Mouse (Mus musculus) thymus, postnatal 25 days (tissue): ENCODE data around the gene Gm20388.
"Not testable (repeated sequence)": the region's sequence is repeated elsewhere in the genome, so short reads cannot be mapped to it uniquely, and the experiment has no call there.

Source experiments
- DNase-seq: peaks from one replicate; pipeline ENCODE4 v3.0.0; 2022

Gene Gm20388

DNA sequence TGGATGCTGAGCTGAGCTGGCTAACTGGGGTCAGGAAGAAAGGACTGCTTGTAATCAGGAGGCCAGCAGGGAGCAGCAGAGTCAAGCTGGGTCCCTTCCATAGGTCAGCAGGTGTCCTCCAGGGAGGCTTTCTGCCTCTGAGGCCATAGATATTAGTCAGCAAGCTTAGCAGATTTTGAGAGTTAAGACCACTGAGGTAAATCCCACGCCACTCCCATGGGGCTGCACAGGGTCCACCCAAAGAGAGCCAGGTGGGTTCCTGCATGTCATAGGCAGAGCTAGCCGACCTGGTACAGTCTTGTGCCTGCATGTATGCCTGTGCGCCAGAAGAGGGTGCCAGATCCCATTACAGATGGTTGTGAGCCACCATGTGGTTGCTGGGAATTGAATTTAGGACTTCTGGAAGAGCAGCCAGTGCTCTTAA is 416.5 kb downstream of the Gm20388 start:
- no peak for DNase-seq

DNA sequence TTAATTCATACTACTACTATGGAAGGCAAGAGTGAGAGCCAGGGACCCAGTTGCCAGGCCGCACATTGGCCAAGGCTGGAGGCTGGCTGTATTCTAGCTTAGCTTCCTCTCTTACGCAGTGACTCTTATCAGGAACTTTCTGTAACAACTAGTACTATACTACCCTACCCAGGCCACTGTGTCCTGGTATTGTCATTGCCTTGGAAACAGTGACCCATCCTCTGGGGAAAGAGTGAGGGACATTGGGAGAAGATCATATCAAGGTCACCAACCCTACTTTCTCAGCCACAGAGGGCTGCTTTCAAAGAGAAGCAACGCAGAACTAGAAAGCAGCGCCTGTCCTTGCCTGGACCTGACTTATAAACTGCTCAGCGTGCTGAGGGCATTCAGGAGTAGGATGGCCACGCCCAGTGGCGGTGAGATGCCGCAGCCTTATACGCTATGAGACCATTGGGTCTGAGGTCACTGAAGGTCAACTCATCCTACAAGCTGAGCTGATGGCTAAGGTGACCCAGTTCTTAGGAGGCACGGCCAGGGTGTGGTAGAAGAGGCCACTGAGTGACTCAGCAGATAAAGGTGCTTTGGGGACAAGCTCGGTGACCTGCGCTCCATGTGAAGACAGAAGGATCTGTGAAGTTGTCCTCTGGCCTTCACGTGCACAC is 417.9 kb downstream of the Gm20388 start:
- DNase-seq, result no peak

DNA sequence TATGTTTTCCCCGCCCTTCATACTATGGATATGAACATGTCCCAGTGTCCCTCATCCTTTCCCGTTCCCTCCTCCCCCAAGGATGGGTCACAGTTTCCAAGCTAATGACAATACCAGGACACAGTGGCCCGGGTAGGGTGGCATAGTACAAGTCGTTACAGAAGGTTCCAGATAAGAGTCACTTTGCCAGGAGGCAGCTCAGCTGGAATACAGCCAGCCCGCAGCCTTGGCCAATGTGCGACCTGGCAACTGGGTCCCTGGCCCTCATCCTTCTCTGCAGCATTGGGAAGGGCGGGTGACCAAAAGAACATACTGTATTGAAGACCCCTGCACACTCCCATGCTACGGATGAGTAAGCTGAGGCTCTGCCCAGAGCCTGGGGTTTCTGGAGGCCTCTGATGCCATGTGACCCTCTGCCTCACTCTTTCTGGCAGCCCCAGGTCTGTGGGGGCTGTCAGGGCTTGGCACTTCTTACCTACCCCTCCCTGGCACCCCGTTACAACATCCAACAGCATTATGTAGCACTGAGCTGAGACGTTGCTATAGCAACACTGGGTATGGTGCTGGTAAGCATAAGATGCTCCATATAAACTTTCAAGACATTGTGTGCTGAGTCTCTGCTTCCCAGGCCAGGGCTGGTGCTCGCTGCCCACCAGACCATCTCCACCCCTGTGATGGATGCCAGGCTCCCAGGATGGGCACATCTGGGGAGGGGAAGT is 418.5 kb downstream of the Gm20388 start:
- DNase-seq, result no peak

DNA sequence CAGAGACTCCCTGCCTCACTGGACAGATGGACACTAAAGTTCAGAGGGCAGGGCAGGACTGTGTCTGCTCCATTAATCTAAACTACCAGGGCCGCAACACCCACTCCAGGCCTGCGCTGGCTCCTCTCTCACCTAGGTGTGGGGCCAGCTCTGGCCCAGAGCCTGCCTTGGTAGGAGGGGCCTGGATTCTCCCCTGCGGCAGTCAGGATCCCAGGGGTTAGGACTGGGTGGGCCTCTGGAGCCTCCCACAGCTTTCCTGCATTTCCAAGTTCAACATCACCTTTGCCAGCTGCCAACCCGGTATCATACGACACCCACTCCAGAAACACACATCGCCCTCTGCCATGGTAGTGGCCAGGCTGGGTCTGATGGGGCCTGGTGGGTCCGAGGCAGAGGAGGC is 420.4 kb downstream of the Gm20388 start:
- DNase-seq, result no peak

DNA sequence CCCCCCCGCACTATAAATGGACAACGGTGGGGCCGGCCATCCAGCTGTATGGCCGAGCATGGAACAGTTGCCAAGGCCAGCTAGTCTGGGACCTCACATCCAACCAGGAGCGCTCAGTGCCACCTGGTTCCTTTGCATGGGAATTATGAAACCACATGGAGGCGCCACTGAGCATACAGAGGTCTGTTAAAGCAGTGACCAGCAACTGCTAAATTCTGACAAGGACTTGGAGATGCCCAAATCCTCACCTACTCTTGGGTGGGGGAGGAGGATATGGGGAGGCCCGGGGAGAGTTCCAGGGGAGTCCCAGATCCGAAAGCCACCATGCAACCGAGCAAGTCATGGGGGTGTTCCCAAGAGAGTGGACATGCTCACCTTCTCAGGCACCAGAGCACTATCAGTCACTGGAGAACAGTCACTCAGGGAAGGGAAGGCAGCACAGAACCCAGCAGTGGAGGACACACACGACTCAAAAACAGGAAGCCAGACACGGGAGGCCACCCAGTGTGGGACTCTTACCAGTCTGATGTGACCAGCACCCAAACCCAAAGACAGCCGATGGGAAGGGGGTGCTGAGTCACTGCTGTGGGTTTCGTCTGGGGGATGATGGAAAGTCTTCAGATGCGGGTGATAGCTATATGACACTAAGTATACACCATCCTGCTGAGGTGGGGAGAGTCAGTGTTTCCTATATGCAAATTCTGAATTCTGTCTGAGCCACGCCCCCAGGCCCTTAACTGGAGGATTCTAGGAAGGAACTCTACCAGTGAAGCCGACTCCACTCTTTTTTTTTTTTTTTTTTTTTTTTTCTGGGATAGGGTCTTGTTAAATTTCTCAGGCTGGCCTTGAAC is 422.0 kb downstream of the Gm20388 start:
- peak; percentile 37 for DNase-seq

DNA sequence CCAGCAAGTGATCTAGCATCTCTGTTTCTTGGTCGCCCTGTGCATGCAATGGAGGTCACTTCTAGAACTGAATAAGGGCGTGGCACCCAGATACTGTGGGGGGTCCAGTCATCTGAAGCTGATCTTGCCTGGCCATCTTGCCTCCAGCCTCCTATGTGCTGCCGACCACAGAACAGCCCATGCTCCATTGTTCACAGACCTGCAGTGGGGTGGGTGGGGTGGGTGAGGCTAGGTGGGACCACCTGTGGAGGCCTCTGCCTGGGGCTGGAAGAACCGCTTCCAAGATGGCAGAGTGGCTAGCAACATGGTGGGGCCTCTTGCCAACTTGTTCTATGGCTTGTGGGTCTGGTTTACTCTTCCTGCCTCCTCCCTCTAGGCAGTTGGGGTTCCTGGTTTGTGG is 423.0 kb downstream of the Gm20388 start:
- no peak for DNase-seq

DNA sequence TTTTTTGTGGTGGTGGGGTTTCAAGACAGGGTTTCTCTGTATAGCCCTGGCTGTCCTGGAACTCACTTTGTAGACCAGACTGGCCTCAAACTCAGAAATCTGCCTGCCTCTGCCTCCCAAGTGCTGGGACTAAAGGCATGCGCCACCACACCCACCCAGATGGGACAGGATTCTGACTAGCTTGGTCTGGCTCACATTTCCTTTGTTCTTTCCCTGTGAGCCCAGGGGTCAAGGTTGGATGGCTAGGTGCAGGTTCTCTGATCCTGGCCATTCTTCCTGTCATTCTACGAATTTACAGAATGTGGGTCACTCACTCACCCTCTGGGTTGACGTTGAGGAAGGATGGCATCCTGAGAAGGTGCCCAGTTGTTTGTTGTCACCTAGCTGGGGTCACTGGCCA is 423.6 kb downstream of the Gm20388 start:
- not testable (repeated sequence) for DNase-seq

DNA sequence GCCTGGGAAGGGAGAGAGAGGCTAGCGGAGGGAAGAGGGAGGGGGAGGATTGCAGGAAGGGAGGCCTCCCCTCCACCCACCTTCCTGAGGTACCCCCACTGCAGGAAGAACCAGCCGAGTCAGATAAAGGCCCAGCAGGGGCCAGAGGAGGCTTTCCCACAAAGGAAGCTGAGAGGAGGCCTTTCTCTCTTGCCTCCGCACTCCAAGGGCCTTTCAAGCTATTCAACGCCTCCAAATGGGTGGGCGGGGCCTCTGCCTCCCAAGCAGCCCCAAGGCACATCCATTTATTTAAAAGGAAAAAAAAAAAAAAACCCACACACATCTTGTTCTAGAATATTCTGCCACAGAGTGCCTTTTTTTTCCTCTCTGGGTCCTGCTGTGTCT is 424.2 kb downstream of the Gm20388 start:
- peak; percentile 33 for DNase-seq

DNA sequence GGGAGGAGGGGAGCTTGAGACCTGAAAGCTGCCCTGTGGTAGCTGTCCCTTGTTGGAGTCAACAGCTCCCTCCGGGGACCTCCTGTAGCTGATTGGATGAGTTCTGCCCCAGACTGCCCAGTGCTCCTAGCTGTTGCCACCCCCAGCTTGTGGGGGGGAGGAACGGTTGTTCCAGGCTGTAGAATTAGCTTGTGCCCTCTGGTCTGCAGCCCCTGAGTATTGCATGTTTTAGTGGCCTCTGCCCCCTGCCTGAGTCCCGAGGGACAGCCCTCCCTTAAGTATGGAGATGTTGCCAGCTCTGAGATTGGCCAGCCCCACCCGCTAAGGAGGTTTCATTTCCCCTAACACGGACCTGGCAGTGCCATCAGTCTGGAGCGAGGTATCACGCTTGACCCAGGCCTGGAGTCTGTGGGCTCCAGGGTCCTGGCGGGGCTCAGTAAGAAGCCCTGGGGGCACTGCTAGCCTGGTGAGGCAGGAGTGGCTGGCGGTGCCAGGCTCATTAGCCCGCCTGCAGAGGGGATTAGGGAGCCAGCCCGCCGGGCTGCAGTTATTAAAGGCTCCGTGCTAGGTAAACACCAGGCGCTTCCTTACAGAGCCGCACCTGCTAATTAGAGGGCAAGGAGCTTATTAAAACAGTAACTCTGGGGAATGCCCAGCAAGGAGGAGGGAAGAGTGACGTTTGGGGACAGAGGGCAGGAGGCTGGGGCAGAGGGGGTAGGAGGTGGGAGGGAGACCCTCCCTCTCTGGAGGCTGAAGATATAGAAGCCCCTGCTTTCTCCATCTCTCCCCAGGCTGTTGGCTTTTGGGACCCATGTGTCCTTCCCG is 424.8 kb downstream of the Gm20388 start:
- DNase-seq, result no peak

DNA sequence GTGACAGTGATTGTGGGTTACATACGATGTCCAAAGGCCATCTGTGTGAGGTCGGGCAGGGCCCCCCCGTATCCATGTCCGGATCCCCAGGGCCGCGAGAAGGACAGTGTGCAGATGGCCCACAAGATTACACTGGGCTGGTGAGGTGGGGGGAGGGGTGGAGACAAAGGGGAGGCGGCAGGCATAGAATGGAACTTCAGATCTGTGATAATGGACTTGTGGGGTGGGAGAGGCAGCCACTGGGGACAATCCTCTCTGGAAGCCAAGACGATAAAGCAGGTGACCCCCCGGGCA is 425.4 kb downstream of the Gm20388 start:
- no peak for DNase-seq

DNA sequence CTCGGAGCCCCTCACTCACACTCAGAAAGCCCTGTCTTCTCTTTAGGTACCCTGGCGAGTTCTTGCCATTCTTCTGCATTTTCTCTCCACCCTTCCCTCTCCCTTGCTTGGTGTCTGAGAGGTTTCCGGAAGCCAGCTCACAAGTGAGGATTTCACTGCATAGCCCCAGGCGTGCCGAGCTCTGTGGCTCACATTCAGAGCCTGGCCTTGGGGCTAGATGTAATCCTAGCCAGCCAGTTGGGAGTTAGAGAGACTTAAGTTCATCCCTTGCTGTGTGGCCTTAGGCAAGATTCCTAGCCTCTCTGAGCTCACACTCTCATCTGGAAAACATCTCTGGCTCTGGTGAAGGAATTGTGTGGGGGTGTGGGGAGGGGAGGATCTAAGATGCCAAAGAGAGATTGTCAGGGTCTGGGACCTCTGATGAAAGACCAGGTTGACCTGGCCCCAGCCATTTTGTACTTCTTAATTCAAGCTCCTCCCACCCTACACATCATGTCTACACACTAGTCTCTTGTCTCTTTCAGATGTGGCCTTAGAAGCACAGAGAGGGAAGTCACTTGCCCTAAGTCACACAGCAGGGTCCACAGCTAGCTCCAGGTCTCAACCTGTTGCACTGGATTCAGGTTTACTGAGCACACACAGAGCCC is 426.4 kb downstream of the Gm20388 start:
- DNase-seq, result peak; percentile 30

DNA sequence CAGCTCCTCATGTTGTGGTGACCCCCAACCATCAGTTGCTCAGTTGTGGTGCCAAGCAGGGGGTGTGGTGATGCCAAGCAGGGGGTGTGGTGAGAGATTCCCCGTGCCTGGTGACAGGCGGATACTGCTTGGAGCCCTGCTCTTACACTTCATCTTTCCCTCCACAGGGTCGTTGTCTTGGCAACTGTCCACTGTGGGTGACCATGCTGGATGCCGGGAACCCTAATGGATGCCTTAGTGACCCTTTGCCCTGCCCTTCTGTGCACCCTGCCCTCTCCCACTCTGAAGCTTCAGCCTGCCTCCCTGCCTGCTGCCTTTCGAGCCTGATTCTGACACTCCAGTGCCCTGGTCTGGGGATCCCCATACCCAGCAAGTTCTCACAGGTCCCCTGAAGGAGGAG is 427.0 kb downstream of the Gm20388 start:
- no peak for DNase-seq

DNA sequence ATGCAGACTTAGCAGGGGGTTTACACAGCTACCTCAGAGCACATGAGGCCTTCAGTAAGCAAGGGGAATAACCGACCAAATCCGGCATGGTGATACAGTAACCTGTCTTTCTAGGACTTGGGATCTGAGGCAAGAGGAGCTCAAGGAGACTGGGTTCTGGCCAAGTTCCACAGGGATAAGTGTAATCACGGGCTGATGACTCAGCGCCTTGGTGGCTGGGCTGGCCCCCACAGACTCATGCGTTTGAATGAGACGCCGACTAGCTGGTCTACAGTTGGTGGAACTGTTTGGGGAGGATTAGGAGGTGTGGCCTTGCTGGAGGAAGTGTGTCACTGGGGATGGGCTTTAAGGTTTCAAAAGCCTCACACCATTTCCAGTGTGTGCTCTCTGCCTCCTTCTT is 428.0 kb downstream of the Gm20388 start:
- no peak for DNase-seq

DNA sequence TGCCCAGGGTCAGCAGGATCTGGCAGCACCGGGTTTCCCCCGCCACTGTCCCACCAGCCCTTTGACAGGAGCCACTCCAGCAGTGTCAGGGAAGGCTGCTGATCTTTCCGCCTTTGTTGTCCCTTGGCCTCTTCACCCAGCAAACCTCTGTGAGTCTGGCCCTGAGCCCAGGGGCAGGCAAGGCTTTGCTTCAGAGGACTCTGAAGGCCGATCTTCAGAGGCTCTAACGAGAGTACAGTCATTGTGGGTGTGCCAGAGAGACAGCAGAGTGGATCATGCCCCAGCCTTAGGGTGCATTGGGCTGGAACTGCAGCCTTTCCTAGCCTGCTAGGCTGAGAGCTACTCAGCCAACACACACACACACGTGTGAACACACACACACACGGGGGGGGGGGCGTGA is 429.1 kb downstream of the Gm20388 start:
- no peak for DNase-seq

DNA sequence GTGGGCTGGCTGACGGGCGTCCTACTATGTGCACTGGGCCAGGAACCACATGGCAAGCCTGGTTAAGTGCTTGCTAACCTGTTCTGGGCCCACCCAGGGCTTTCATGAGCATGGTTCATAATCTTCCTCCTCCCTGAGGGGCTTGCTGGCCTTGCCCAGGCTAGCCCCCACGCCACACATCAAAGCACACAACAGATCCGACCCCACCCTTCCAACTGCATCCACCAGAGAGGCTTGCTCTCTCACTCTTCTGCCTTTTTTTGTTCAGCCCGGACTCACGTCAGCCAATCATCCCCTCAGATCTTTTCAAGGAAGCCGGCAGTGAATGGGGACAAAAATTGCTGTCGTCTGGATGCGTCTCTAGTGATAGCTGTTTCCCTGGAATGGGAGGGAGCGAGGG is 430.5 kb downstream of the Gm20388 start:
- no peak for DNase-seq

DNA sequence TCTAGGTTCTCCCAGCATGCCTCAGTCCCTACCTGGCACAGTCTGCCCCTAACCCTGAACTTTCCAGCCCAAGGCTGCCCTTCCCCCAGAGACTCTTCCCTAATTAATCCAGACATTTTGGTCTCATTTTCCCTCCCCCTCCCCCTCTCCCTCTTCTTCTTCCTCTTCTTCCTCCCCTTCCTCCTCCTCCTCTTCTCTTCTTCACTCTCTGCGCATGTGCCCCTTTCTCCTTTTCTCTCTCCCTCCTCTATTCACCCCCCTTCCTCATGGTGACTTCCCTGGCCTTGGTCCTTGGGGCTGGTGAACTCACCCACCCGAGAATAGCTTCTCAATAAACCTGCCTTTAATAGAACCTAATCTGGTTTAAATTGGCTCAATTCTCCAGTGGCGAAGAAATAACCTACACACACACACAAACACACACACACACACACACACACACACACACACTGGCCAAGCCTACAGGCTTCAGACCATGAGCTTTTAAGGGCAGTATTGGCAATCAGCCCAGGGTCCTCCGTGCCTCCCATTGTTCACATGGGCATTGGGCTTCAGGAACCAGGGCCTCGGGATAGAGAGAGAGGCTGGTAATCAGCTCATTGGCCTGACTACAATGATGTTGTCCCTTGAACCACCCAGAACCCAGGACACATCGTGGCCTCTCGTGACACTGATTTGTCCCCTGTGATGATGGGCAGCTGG is 432.4 kb downstream of the Gm20388 start:
- DNase-seq, result no peak

DNA sequence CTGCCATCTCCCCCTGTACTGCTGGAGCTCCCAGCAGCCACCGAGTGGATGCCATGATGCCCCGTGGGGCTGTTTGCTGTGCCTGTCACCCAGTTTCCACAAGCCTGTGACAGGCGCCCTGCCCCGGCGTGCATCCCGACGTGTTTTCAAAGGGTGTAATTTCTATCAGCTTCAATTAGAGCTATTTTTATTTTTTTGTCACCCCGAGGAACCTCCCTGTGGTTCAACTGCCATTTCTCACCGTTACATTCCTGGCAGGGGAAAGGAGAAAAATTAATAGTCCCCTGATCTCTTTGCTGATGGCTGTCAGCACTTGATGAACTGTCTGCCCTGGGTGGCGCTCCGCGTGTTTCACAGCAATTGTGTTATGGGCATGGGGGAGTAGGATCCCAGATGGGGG is 432.9 kb downstream of the Gm20388 start:
- DNase-seq, result no peak

DNA sequence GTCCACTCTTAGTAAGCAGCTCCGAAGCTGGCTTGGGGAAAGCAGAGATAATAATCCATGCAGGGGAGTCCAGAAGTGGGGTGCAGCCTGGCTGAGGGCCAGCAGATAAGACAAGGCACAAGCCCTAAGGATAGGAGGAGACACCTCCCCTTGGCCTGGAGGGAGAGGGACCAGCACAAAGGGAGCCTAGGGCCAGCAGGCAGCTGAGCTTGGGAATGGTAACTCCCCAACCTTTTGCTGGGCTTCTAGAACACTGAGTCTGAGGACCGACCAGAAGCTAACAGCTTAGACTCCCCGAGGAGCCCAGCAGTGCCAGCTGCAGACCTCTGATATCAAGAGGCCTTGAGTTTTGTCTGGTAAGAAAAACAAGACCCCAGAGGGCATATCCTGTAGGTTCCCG is 433.5 kb downstream of the Gm20388 start:
- DNase-seq, result no peak

DNA sequence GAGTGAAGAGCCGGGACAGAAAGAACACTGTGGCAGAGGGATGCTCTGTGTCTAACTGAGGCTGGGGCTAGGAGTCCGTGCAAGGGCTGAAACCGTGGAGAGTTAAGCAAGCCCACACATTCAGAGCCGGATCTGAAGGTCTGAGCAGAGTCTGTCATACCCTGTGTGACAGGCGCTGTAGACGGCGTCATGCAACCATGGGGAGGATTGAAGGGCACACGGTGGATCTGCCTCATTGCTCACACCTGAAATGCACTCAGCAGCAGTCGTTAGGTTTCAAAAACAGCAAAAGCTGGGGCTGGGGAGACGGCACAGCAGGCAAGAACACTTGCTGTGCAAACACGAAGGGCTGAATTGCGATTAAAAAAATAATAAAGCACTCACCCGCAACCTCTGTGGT is 433.9 kb downstream of the Gm20388 start:
- no peak for DNase-seq

DNA sequence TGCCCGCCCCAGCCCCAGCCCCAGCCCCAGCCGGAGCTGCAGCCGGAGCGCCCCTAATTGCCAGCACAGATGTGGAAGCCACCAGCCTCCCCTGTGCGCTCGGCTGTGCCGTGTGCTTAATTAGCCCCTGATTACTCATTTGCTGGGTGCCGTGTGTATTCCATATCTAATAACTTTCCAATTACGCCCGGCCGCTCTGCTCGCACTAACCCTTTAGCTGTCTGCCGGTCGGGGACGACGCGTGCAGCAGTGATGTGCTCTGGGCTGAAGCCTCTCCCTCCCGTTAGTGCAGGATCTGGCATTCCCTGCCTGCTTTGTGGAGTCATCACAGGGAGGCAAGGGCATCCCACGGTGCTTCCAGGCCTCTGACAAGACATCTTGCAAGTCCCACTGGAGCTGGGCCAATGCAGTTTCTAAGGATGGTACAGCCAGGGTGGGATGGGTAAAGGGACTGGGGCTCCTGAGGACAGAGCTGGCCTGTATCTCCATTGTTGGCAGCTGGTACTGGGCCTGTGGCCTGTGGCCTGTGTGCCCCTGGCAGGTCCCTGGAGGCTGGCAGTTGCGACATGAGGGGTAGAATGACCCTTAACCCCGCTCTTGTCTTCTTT is 437.2 kb downstream of the Gm20388 start:
- DNase-seq, result no peak

DNA sequence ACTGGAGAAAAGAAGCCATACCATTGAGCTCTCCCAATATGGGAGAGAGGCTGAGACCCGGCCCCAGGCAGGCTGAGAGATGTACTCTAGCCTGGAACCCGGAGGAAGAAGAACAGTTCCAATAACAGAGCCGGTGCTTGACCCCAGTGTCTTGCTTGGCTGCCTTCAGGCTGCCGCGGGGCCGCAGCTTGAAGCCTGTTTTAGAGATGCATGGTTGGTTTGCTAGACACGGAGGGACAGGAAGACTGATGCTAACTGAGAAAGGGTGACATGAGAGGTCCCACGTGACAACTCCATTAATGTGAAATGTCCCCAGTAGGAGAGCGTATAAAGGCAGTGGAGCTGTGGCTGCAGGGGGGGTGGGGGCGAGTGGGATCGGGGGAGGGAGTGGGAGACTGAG is 438.3 kb downstream of the Gm20388 start:
- DNase-seq, result no peak
